Mouse (Mus musculus) cortical plate, adult 2 months (tissue): ENCODE data around the gene Ctrl.

Experiments
- CTCF ChIP-seq: fragments of 200-500 bp; IDR thresholded peaks from 2 replicates; pipeline ENCODE4 v1.5.1; 2011; ENCODE audit warnings: mild to moderate bottlenecking, control low read depth, low read length; ENCODE audit not compliant: insufficient read depth; ENCODE audit errors: extremely low read depth
- POLR2A ChIP-seq: fragments of 200-500 bp; IDR thresholded peaks from 2 replicates; pipeline ENCODE4 v1.6.1; 2011; ENCODE audit warnings: mild to moderate bottlenecking, low read length, control low read depth; ENCODE audit not compliant: insufficient read depth; ENCODE audit errors: extremely low read depth

GRCm38 (mm10) chr8:105979325-105979724, 45.7 kb upstream of the Ctrl start, which contains the start of gene Dpep3:
- TF ChIP-seq CTCF: no peak
- no peak for TF ChIP-seq POLR2A
